Mouse (Mus musculus) brain, embryonic 14.5 days (tissue): ENCODE measurements around the gene Osbpl8. TPM values are rescaled to one million over a fixed set of nuclear protein-coding genes. Genes with fewer than 3 reads are reported as not detected.

Experiments used
- DNase-seq: peaks from one replicate; pipeline ENCODE4 v3.0.0-alpha.2; 2011; ENCODE audit warnings: low read depth
- CTCF ChIP-seq: fragments of 200-500 bp; IDR thresholded peaks from 2 replicates; pipeline ENCODE4 v1.5.1; 2012; ENCODE audit warnings: inconsistent platforms, mild to moderate bottlenecking, moderate library complexity, borderline replicate concordance; ENCODE audit not compliant: insufficient read depth, insufficient read length; ENCODE audit errors: extremely low read depth
- POLR2A ChIP-seq: fragments of 200-500 bp; IDR thresholded peaks from 2 replicates; pipeline ENCODE4 v1.6.1; 2012; ENCODE audit warnings: mild to moderate bottlenecking, inconsistent platforms, borderline replicate concordance; ENCODE audit not compliant: poor library complexity, insufficient read depth, insufficient read length, severe bottlenecking; ENCODE audit errors: extremely low read depth
- polyA plus RNA-seq: library from polyadenylated mRNA; depleted of rRNA; stranded (reverse); fragments of >200 nt; gene quantifications from 2 replicates; pipeline ENCODE4 v1.2.3, GENCODE M21; 2012

Osbpl8 gene
- polyA plus RNA-seq, 1 experiment: 24.2 TPM

DNA sequence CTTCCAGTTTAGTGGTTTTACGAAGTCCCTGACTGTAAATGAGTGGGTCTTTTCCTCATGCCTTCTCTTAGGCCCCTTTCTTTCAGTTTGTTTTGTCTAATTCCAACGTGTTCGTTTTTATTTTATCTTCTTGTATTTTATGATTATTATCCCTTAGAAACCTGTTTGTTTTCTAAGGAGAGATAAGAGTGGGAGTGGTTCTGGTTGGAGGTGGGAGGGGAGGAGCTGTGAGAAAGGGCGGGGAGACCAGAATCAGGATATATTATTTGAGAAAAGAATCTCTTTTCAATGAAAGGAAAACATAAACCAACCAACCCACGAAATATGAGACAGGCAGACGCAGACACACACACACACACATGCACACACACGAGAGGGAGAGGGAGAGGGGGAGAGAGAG is 9.0 kb upstream of the Osbpl8 start:
- TF ChIP-seq POLR2A (no peak), CTCF (no peak)
- DNase-seq: no peak

DNA sequence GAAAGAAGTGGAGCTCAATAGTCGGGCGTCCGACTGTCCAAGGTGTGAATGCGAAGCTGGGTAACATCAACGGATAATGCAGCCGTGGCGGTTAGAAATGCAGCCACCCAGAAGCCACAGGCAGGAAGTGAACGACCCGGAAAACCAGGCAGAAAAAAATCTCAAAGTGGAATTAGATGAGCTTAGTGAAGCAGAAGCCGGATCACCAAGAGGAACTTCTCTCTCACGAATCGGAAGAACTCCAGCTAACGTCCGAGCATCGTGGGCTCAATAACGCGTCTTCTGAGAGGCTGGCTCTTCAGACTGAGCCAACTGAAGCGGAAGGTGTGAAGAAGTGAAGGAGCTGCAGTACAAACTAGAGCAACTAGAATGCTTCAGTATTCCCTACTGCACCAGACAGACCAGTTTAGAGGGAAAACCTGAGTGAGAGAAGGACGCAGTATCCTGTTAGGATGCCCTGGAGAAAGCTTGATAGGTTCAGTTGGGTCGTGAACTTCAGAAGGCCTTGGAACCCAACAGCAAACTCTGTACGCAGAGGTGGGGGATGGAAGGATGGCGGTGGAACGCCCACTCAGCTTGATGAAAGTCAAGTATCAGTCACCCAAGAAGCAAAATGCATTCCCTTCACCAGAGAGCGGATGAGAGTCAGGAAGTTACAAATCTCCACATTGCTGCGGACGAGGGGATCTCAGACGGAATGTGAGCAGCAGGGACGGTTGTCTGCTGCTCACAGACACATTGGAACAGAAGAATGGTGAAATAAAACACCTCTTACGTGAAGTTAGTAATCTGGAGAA is 8.0 kb upstream of the Osbpl8 start:
- no peak for DNase-seq
- TF ChIP-seq CTCF: no peak
- no peak for TF ChIP-seq POLR2A

DNA sequence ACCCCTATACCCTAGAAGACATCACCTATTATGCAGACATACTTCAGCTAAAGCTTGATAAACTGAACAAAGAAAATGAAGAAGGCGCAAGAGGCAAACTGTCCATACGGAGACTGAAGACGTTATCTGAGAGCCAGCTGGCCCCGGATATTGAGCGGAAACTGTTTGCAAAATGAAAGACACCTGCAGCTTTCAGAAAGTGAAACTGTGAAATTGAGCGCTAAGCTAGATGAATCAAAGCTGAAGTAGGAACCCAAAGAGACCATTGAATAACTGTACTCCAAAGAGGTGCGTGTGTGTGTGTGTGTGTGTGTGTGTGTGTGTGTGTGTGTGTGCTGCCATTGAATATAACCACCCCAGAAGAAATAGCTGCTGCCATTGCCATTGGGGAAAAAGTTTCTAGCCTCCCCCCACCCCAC is 7.3 kb upstream of the Osbpl8 start:
- TF ChIP-seq CTCF (no peak), POLR2A (no peak)
- no peak for DNase-seq

DNA sequence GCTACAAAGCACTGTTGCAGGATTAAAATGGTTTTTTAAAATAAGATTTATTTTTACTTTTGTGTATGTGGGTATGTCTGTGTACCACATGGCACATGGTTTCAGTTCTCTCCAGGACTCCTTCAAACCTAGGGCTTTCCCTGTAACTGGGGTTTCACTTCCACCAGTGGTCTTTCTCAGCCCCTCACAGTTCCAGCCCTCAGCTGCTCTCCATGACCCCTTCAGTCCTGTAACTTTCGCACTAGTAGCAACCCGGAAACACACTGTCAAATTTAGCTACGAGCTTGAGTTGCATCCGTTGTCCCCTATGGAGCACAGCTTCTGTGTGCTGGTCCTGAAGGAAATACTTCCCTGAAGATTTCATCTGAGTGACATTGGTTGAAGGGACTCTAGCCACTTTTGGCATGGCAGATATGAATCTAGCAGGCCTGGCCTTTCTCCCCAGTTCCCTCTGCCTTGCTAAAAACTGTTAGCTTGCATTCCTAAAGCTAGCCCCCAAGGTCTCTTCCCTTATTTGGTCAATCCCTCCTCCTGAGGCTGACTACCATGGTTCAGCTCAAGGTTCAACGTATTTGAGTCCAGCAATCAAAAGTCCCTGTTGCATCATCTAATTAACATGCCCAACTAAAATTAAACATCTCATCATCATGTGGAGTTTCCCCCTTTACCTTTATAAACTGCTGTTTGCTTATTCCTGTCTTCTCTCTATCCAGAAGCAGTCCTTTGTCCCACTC is 4.6 kb upstream of the Osbpl8 start:
- no peak for TF ChIP-seq POLR2A
- no peak for TF ChIP-seq CTCF
- DNase-seq: no peak

DNA sequence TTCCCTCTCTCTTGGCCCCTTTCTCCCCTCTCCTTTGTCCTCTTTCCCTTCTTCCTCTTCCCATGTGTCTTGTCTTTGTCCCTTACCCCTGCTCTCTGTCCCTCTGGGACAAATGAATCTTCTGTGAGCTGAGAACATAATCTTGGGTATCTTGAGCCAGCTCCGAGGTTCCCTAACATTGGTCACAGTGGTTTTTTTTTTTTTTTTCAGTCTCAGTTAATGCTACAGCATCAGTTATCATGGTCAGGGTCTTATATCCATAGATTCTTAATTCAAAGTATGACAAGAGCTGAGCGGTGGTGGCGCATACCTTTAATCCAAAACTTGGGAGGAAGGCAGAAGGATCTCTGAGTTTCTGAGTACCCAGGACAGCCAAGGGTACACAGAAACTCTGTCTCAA is 4.0 kb upstream of the Osbpl8 start:
- TF ChIP-seq CTCF (no peak), POLR2A (no peak)
- no peak for DNase-seq

DNA sequence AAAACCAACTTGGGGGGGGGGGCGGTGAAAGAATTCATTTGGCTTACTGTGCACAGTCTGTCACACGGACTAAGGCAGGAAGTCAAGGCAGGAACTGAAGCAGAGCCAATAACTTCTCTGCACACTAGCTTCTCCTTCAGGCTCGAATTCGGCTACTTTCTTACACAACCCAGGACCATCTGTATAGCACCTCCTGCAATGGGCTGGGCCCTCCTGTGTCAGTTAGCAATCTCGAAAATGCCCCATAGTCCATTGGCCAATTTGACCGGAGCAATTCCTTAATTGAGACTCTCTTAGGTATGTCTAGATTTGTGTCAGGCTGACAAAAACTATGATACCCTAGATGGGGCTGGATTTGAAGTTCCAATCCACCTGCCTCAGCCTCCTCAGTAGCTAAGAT is 3.2 kb upstream of the Osbpl8 start:
- TF ChIP-seq CTCF (no peak), POLR2A (no peak)
- DNase-seq: no peak

DNA sequence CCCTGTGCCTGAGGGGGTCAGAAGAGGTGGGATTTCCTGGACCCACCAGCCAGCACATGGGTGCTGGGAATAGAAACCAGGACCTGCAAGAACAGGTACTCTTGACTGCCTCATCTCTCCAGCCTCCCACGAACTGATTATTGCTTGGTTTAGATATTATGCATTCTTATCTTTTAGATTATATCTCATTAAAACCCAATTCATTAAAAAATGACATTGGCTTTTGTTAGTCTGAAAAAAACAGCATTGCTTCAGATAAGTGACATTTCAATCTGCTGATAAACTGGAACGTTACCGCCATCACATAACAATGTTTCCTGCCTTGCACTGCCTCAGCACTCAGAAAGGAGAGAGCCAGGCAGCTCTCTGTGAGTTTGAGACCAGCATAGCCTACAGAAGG is 1.5 kb upstream of the Osbpl8 start:
- TF ChIP-seq POLR2A (no peak), CTCF (no peak)
- DNase-seq: no peak

DNA sequence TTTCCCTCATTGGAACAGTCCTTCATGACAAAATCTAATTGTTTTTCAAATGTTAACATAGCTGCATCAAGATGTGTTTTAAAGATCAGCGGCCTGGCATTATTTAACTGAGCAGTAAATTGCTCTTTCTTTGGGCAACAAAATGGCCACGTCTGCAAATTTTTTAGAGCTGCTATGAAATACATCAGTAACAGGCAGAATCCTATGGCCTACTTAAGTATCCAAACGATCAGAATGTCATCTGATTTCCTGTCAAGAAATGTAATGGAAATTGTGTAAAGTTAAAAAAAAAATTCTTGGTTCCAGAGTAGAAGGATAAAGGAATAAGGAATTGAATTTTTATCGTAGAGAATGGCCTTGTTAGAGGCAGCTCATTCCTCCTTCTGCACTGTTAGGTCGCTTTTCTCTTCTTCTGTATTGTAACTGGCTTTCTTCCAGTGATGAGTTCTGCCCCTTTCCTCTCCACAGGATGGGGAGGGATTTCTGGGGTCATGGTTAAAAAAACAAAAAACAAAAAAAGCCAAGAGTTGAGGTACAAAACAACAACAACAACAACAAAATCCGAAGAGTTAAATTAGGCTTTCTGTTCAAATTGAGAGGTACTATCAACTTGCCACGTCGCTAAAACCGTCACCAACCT is 831 bp upstream of the Osbpl8 start:
- no peak for TF ChIP-seq CTCF
- TF ChIP-seq POLR2A: no peak
- no peak for DNase-seq

DNA sequence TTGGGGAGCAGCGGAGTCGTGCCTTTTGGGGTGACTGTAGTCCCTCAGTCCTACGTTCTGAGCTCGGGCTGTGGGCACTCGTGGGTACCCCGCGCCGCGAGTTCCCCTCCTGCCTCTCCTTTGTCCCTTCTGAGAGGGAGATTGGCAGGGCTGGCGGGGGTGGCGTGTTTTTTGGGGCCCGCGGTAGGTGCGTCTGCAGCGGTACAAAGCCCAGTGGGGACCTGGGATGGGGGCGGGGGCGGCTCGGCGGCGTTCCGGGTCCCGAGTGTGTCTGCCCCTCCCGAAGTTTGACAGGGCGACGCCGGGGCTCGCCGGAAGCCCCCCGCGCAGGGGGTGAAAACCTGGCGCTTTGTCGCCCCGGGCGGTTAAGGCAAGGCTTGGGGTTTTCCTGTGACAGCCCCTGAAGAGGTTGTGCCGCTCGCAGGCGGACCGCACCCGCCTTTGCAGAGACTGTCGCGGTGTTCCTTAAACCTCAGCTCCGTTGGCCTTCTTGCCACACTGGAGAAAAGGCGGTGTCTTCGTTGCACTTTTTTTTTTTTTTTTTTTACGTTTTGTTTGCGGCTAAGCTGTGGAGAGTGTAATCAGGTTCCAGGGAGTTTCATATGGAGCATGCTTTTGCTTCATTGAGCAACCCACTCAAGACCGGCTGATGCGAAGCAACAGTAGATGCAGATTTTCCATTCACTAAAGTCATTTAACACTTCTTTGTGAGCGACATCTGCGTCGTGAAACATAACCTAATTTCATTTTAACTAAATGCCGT is 848 bp downstream of the Osbpl8 start:
- peak; percentile 74 for DNase-seq
- TF ChIP-seq POLR2A (no peak), CTCF (no peak)

DNA sequence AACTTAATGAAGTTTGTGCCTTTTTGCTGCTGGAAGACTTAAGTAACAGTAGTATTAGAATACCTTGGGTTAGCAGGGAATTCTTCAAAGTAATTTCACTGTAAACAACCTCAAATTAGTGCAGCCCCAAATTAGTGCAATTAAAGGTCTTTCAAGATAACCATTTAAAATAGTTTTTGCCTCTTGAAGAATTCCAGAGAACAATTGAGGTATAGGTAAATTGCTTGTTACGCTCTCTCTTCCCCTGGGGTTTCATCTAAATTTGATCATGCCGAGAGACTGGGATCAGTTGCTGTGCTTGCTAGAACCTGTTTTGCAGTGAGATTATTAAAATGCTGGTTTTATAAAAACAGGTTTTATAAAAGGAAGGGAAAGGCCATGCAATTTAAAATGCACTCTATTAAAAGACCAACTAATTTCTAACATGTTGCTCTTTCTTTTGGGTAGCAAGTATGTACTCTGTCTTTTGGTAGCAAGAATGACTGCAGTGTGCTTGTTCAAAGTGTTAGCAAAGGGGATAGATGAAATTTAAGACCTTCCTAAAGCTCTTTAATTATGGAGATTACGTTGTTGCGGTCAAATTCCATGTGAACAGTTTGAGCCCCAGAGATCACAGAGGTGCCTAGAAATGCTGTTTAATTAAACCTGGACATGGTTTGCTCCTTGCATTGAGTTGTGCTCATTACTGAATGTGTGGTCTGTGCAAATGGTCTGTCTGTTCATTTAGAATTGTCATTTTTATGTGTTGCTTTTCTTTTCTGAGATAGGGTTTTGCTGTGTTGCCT is 1.7 kb downstream of the Osbpl8 start:
- DNase-seq: no peak
- TF ChIP-seq CTCF (no peak), POLR2A (no peak)
